Mouse (Mus musculus) lung, adult 2 months (tissue): Measurements from ENCODE around the gene Kat5.

Experiments used
- CTCF ChIP-seq: fragments of 200-500 bp; IDR thresholded peaks from 2 replicates; pipeline ENCODE4 v1.5.1; 2011; ENCODE audit warnings: mild to moderate bottlenecking, low read length, control low read depth; ENCODE audit not compliant: insufficient read depth
- POLR2A ChIP-seq: fragments of 200-500 bp; IDR thresholded peaks from 2 replicates; pipeline ENCODE4 v1.6.1; 2011; ENCODE audit warnings: low read depth, mild to moderate bottlenecking, control low read depth, low read length, borderline replicate concordance; ENCODE audit errors: extremely low read depth

GRCm38 (mm10) chr19:5651502-5652274 lies 41.7 kb upstream of the Kat5 start:
- no peak for TF ChIP-seq CTCF
- TF ChIP-seq POLR2A, result no peak
